Mouse (Mus musculus) T-helper 17 cell (primary cell): Measurements from ENCODE around the gene Reps1.

ENCODE experiments used
- in situ Hi-C, 2 experiments: fragments of 300-600 bp; cut with MboI, MseI; formaldehyde crosslinking; loops; 1 replicate in 1 of 2; 2 replicates in 1 of 2; pipeline ENCODE4 v1.15.1; 2025; ENCODE audit warnings: high pct_unique_total_duplicates in 2 of 2

The Reps1 gene

GRCm38 (mm10) chr10:18055696-18056390 lies at the start of gene Reps1:
TSS of gene Reps1 (plus strand) at chr10:18055861.
- in situ Hi-C loops, result loop anchor here in 1 of 2 experiments (10.0 kb wide), 1 partner anchor 329 kb away; no protein-coding TSS in a partner anchor

GRCm38 (mm10) chr10:18006756-18007155 lies 48.9 kb upstream of the Reps1 start:
- in situ Hi-C loops, result no loop called here

- in situ Hi-C loops, result no loop called here
These were observed 48.4 kb upstream of the Reps1 start for GRCm38 (mm10) chr10:18007243-18007642.

- in situ Hi-C loops, result no loop called here
These were observed 47.5 kb upstream of the Reps1 start for GRCm38 (mm10) chr10:18008118-18008517.

DNA sequence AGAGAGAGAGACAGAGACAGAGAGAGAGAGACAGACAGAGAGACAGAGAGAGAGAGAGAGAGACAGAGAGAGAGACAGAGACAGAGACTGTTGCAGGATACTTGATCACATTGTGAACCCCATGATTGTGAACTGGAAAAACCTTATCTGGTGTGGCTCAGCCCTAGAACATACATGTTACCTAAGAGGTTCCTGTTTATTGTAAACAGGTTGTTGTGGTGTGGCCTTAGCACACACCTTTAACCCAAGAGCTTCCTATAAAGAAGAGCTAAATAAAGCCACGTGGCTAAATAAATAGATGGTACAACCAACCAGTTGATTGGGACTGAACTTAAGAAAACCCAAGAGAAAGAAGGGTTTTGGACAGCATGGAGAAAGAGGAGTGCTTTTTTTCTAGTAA lies 45.9 kb upstream of the Reps1 start:
- in situ Hi-C loops, result no loop called here

- in situ Hi-C loops, result no loop called here
These were observed 43.9 kb upstream of the Reps1 start for GRCm38 (mm10) chr10:18011761-18012160.

- in situ Hi-C loops, result no loop called here
These were observed 35.2 kb upstream of the Reps1 start for GRCm38 (mm10) chr10:18020443-18020842.

GRCm38 (mm10) chr10:18020846-18021245 lies 34.8 kb upstream of the Reps1 start:
- in situ Hi-C loops, result no loop called here

DNA sequence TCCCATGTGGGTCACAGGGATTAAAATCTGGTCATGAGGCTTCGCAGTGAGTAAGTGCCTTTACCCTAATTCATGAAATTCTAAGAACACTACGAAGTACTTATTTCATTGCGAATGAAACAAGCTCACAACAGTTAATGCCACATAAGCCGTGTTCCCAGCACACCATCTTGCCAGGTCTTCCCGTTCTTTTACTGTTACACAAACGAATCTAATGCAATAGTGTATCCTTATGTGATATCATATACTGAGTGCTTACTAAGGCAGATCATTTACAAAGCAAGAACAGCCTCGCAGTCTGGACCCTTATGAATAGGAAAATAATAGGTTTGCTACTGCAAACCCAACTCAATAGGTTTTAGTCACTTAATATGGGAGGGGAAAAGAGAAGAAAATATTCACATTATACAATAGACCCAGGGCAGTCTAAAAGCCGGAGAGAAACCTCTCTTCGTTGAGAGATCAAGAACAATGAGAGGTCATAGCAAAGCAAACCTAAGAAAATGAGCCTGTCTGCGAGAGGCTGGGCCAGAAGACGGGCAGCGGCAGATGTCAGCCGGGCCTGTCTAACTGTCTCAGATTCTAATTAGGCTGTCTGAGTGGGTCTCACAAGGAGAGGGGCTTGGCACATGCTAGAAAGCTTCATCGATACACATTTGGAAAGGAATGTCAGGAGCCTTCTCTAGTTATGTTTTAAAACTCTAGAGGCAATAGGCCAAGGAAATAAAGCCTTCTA lies 33.9 kb upstream of the Reps1 start:
- in situ Hi-C loops, result no loop called here

GRCm38 (mm10) chr10:18022312-18022711 lies 33.3 kb upstream of the Reps1 start:
- in situ Hi-C loops, result no loop called here

GRCm38 (mm10) chr10:18022741-18023347 lies 32.8 kb upstream of the Reps1 start, which contains the start of gene Abracl:
TSS of gene Abracl (minus strand) at chr10:18023288.
- in situ Hi-C loops, result no loop called here

DNA sequence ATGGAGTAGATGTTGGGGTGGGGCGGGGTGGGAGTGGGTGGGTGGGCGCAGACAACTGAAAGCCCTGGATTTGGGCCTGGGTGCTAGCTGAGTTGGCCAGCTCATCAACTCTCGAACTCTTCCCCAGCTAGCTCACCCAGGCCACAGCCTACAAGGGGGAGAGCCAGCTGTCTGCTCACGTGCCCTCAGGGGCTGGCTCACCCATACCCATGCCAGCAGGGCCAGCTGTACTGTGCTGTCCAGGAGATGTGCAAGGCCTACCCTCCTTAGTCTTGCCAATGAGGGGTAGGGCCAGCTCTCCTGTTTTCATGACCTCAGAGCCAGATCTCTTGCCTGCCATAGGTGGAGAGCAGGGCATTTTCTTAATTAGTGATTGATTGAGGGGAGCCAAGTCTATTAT lies 21.3 kb upstream of the Reps1 start:
- in situ Hi-C loops, result no loop called here

DNA sequence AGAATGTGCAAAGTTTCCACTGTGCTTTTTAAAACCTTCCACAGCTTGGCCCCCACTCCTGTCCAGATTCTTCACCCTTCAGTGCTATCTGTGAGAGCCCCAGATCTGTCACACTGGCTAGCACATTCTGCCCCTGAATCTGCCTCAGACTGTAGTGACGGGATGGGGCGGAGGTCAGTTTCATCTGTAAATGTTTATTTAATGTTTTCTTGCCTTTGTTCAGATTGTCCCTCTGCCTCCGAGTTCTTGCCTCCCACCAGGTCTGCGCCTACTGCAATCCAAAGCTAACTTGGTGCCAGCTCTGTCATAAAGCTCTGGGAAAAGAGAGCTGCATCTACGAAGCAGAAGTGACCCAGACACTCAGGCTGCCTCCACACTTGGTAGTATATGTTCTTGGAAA lies 18.8 kb upstream of the Reps1 start:
- in situ Hi-C loops, result no loop called here

DNA sequence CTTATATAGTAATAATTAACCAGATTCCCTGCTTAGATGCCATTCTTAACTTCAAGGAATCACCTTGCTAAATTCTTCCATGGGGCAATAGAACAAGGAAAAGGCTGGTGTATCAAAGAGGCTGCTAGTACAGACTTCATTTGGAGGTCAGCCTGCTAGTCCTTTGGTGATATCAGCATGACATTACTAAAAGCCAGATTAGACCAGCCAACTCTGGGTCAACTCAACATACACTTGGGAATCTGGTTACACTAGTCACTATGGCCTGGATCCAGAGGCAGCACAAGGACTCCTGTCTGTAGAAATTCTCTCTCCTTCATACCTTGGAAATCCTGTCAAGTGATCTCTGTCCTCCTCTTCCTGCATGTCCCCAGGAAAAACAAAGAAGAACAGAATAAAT lies 9.3 kb upstream of the Reps1 start:
- in situ Hi-C loops, result no loop called here

- in situ Hi-C loops, result no loop called here
These were observed 8.1 kb upstream of the Reps1 start for GRCm38 (mm10) chr10:18047380-18048146.

GRCm38 (mm10) chr10:18055009-18055695 lies 509 bp upstream of the Reps1 start:
- in situ Hi-C loops, result loop anchor here in 1 of 2 experiments (10.0 kb wide), 1 partner anchor 330 kb away; no protein-coding TSS in a partner anchor

- in situ Hi-C loops, result loop anchor here in 1 of 2 experiments (10.0 kb wide), 1 partner anchor 328 kb away; no protein-coding TSS in a partner anchor
These were observed 707 bp downstream of the Reps1 start for GRCm38 (mm10) chr10:18056391-18056745.

DNA sequence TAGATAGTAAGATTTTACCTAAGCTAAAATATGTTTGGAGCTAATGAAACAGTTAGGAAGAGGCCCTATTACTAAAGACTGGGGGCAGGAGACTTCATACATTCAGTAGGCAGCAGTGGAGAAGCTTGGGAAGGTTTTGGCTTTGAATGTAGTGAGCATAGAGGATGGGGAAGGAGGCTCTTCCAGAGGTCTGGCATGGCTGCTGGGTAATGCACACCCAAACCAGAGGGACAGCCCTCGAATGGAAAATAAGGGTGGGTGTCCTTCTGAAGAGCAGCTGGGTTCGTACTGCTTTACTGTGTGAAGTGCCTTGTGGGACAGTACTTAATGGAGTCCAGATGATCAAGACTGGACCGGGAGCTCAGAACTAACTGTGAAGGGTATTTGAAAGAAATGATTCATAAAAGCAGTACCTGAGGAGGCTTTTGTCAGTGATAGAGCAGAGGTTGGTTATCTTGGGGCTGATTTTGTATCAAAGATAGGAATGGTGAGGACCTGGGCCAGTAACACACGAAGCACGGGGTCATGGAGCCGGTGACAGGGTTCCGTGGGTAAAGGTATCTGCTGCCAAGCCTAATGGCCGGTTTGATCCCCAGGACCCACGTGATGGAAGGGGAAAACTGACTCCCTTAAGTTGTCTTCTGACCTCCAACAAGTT lies 3.1 kb downstream of the Reps1 start:
- in situ Hi-C loops, result loop anchor here in 1 of 2 experiments (10.0 kb wide), 1 partner anchor 326 kb away; no protein-coding TSS in a partner anchor

DNA sequence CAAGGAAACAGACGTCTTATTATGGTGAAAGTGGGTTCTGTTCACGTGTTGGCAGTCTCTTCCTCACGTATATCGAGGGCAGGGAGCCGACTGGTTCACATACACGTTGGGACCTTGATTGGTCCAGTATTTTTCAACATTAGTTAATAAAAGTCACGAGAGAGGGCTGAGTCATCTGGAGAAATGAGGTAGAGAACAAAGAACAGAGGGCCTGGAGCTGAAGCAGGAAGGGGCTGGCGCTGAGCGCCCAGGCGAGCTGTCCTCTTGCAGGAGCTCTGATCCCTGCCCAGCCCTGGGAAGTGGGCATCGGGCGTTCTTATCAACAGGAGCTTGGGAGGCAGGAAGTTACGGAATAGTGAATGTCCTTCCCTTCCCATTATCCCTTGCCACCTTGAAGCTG lies 4.1 kb downstream of the Reps1 start:
- in situ Hi-C loops, result loop anchor here (5.0 to 10.0 kb wide), 3 partner anchors 132 to 1515 kb away; no protein-coding TSS in a partner anchor

DNA sequence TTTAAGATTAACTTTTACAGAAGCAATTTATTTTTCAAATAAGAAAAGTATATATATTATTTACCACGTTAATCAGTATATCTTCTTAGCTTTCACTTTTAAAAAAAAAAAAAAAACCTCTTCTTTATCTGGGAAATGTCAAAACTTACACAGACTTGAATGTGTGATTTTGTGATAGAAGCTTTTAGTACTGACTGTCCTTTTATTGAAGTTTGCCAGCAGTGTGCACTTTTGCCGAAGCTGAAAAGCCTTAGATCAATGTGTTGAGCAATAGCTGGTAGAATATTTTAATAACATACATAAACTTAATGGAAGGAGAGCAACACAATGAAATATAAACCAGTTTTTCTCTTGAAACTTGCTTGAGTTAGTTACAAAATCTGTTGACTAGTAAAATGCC lies 5.1 kb downstream of the Reps1 start:
- in situ Hi-C loops, result loop anchor here (5.0 to 10.0 kb wide), 2 partner anchors 132 to 1514 kb away; no protein-coding TSS in a partner anchor
